Mouse (Mus musculus) small intestine, adult 2 months (tissue): ENCODE data around the gene Aspm. TPM values are rescaled to one million over a fixed set of nuclear protein-coding genes. Genes with fewer than 3 reads are reported as not detected.

ENCODE experiments used
- H3K27ac ChIP-seq: fragments of 200-500 bp; 2 replicates; pipeline ENCODE4 v1.5.1; 2012; ENCODE audit warnings: low read depth, low read length, control low read depth, inconsistent platforms; ENCODE audit not compliant: insufficient read depth
- H3K27me3 ChIP-seq: fragments of 200-500 bp; 2 replicates; pipeline ENCODE4 v1.6.1; 2012; ENCODE audit warnings: mild to moderate bottlenecking, moderate library complexity, low read length, inconsistent platforms; ENCODE audit not compliant: control insufficient read depth, insufficient read depth
- H3K36me3 ChIP-seq: fragments of 200-500 bp; 2 replicates; pipeline ENCODE4 v1.6.1; 2012; ENCODE audit warnings: mild to moderate bottlenecking, low read length, control low read depth, inconsistent platforms; ENCODE audit not compliant: control insufficient read depth, insufficient read depth
- H3K4me1 ChIP-seq: fragments of 200-500 bp; 2 replicates; pipeline ENCODE4 v1.6.1; 2012; ENCODE audit warnings: low read length, inconsistent platforms, mixed read lengths; ENCODE audit not compliant: control insufficient read depth, insufficient read depth, insufficient read length
- H3K4me3 ChIP-seq: fragments of 200-500 bp; 2 replicates; pipeline ENCODE4 v1.5.1; 2012; ENCODE audit warnings: low read depth, mild to moderate bottlenecking, control low read depth, inconsistent platforms, low read length, moderate library complexity
- CTCF ChIP-seq: fragments of 200-500 bp; IDR thresholded peaks from 2 replicates; pipeline ENCODE4 v1.5.1; 2012; ENCODE audit warnings: low read depth, mild to moderate bottlenecking, control low read depth, inconsistent platforms, low read length, moderate library complexity, mixed read lengths; ENCODE audit not compliant: insufficient replicate concordance, insufficient read length; ENCODE audit errors: extremely low read depth
- POLR2A ChIP-seq: fragments of 200-500 bp; IDR thresholded peaks from 2 replicates; pipeline ENCODE4 v1.6.1; 2012; ENCODE audit warnings: low read depth, mild to moderate bottlenecking, control low read depth, inconsistent platforms, low read length, moderate library complexity
- WGBS: fragments of 180-500 bp; shearing (Covaris S2); methylation state at CpG from one replicate; pipeline ENCODE4 v1.1.7; 2018; 5-methylcytosine and 5-hydroxymethylcytosine counted together
- polyA plus RNA-seq: library from polyadenylated mRNA; depleted of rRNA; stranded (reverse); fragments of >200 nt; gene quantifications from 2 replicates; pipeline ENCODE4 v1.2.3, GENCODE M21; 2012

The Aspm gene
- polyA plus RNA-seq, 1 experiment, result 0.41 TPM

DNA sequence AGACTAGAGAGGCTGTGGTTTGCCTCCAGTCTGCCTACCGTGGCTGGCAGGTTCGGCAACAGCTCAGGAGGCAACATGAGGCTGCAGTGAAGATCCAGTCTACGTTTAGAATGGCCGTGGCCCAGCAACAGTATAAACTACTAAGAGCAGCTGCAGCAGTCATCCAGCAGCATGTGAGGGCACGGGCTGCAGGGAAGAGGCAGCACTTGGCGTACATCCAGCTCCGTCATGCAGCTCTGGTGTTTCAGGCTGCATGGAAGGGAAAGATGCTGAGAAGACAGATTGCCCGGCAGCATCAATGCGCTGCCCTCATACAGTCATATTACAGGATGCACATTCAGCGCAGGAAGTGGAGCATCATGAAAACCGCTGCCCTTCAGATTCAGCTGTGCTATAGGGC is 24.3 kb downstream of the Aspm start:
- Histone ChIP-seq H3K4me3 (no peak overlapping the region), H3K27me3 (no peaks in the 10 kb centered on the region), H3K4me1 (no peaks in the 10 kb centered on the region), H3K36me3 (peaks cover 16% of the 10 kb centered on the region), H3K27ac (no peak overlapping the region)
- TF ChIP-seq POLR2A, result no peak
- TF ChIP-seq CTCF, result no peak
- 95% methylated on average over 11 of the region's 11 CpGs for WGBS

DNA sequence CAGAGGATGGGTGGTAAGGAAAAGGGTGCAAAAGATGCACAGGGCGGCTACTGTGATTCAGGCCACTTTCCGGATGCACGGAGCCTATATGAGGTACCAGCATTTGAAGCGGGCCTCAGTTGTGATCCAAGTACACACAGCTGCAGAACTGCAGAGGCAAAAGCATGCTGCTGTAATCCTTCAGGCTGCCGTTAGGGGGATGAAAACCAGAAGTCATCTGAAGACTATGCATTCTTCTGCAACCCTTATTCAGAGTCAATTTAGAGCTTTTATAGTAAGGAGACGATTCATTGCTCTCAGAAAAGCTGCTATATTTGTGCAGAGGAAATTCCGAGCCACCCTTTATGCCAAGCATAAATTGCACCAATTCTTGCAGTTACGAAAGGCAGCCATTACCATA is 25.7 kb downstream of the Aspm start:
- Histone ChIP-seq H3K27ac (no peak overlapping the region), H3K36me3 (peaks cover 15% of the 10 kb centered on the region), H3K4me3 (no peak overlapping the region), H3K4me1 (no peaks in the 10 kb centered on the region), H3K27me3 (no peaks in the 10 kb centered on the region)
- WGBS, result 93% methylated on average over 8 of the region's 8 CpGs
- TF ChIP-seq POLR2A (no peak), CTCF (no peak)

DNA sequence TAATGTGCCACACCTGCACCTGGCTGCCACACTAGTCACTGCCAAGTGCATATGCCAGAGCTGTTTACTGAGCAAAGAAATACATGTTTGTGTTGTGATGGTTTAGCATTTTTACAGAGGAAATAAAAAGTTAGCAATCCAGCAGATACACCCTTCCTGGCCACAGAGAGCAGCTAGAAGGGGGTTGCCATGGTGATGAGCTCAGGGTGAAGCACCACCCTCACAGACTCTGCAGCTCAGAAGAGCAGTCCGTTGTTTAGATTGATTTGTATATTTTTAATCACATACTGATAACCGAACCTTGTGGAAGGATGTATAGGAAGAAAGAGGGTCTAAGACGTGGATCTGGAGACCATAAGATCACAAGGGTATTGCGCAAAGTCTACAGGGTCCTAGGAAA is 26.6 kb downstream of the Aspm start:
- WGBS, result 80% methylated on average over 4 of the region's 4 CpGs
- Histone ChIP-seq H3K4me3 (no peak overlapping the region), H3K27ac (no peak overlapping the region), H3K4me1 (no peaks in the 10 kb centered on the region), H3K36me3 (peaks cover 9% of the 10 kb centered on the region), H3K27me3 (no peaks in the 10 kb centered on the region)
- TF ChIP-seq CTCF (no peak), POLR2A (no peak)

DNA sequence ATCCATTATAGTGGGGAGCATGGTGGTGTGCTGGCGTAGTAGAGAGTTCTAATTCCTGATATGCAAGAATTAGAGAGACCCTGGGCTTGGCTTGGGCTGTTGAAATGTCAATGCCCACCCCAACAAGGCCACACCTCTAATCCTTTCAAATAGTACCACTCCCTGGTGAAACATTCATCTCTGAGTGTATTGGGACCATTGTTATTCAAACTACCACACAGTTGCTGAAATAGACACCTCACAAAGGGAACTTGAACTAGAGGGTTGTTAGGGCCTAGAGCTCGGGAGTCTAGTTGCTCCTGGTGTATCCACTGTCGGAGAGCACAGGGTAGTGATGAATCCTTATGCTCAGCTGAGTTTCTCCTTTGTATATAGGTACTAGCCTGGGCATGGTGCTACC is 40.1 kb downstream of the Aspm start:
- 89% methylated on average over 3 of the region's 3 CpGs for WGBS
- TF ChIP-seq POLR2A, result no peak
- no peak for TF ChIP-seq CTCF
- Histone ChIP-seq H3K27me3 (no peaks in the 10 kb centered on the region), H3K4me1 (no peaks in the 10 kb centered on the region), H3K27ac (no peak overlapping the region), H3K36me3 (peaks cover 6% of the 10 kb centered on the region), H3K4me3 (no peak overlapping the region)

DNA sequence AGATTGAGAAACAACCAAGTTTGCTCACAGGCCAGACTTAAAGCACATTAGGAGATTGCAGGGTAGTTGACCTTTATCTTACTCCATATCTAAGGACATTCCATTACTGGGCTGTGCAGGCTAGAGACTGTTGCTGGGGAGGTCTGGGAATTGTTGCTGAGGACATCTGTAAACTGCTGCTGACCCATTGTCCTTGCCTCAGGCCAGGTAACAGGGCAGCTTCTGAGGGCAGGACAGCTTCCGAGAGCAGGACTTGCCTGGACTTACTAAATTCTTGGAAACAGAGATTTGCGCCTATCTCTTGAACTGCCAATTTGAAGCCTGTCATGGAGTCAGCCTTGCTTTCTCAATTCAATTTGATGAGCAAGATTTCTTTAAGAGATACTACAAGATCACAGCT is 40.8 kb downstream of the Aspm start:
- Histone ChIP-seq H3K4me3 (no peak overlapping the region), H3K4me1 (no peaks in the 10 kb centered on the region), H3K27me3 (no peaks in the 10 kb centered on the region), H3K27ac (no peak overlapping the region), H3K36me3 (peaks cover 6% of the 10 kb centered on the region; the same call in 1 of the 2 replicates)
- TF ChIP-seq CTCF (no peak), POLR2A (no peak)
- 96% methylated on average over 2 of the region's 2 CpGs for WGBS

DNA sequence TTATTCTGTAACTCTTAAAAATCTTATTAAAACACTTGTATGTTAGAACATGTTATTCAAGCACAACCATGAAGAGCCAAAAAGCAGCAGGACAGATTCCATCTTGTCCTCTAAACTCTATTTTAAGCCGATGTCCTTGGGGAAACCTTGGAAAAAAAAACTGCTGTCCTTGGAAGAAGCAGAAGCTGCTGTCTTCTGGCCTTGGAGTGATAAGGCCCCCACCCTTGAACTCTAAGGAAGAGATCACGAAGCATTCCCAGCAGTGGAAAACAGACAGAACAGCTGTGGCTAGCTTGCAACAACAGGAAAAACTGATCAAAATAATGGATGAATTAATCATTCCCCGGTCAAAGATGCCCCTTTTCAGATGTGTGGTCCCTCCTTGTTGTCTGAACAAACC is 41.6 kb downstream of the Aspm start:
- 84% methylated on average over 3 of the region's 3 CpGs for WGBS

DNA sequence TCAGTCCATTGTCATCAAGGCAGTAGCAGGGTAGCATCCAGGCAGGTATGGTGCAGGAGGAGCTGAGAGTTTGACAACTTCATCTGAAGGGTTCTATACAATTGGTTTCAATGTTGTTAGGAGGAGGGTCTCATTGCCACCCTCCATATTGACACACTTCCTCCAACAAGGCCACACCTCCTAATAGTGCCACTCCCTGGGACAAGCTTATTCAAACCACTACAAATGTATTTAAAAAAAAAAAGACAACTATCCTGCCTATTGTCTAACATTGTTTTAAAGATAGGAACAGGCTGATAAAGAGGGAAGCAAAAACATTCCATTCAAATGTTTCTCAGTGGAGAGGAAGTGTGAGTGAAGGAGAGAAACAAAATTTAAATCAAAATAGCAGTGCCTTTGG is 45.2 kb downstream of the Aspm start:
- Histone ChIP-seq H3K27ac (no peak overlapping the region), H3K27me3 (no peaks in the 10 kb centered on the region), H3K4me1 (no peaks in the 10 kb centered on the region), H3K4me3 (no peak overlapping the region), H3K36me3 (no peaks in the 10 kb centered on the region)
- TF ChIP-seq POLR2A (no peak), CTCF (no peak)

More for the DNA sequence above, 41.6 kb downstream of the Aspm start:
- Histone ChIP-seq H3K4me3 (no peak overlapping the region), H3K4me1 (no peaks in the 10 kb centered on the region), H3K27me3 (no peaks in the 10 kb centered on the region), H3K27ac (no peak overlapping the region), H3K36me3 (peaks cover 6% of the 10 kb centered on the region; the same call in 1 of the 2 replicates)
- TF ChIP-seq CTCF (no peak), POLR2A (no peak)
